Mouse (Mus musculus): ENCODE measurements around the gene Ankrd40.

Ankrd40 gene

GRCm38 (mm10) chr11:94351094-94351493, 23.3 kb downstream of the Ankrd40 start:
- no peak for DNase-seq (ENCODE audit: low read depth, low spot score)

GRCm38 (mm10) chr11:94355521-94356217, 27.9 kb downstream of the Ankrd40 start:
- DNase-seq (ENCODE audit: low read depth, low spot score) = no peak

GRCm38 (mm10) chr11:94359168-94359567, 31.4 kb downstream of the Ankrd40 start:
- no peak for DNase-seq (ENCODE audit: low read depth, low spot score)

- no peak for DNase-seq (ENCODE audit: low read depth, low spot score)
Observed at GRCm38 (mm10) chr11:94361166-94361870, 33.5 kb downstream of the Ankrd40 start.

DNA sequence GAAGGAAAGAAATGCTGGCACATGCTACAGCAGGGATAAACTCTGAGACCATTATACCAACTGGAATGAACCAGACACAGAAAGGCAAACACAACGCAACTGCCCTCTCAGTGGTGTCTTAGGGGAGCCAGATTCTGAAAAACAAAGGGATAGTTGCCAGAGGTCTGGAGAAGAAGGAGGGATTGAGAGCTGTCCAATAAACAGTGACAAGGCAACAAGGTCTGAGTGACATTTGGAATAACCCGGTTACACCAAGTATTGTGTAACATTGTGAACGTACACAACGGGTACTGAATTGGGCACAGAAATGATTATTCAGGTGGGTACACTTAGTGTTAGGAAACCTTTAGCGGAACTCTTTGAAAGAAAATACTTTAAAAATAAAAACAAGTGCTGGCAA, 34.3 kb downstream of the Ankrd40 start:
- DNase-seq (ENCODE audit: low read depth, low spot score) = no peak

DNA sequence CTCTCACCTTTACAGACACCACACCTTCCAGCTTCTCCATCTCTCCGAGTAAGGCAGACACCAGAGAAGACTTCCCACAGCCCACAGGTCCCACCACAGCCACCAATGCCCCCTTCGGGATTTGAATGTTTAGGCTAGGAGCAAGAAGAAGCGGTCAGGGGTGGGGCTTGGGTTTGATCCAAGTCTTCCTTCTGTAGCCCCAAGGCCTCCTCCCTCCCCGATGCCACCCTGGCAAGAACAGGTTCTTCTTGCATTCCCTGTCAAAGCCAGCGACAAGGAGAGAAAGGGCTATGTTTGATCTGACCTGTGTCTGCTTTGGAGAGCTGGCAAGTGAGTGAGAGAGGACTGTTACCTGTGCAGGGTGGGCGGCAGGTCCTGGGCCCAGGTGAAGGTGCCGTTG, 35.9 kb downstream of the Ankrd40 start:
- DNase-seq (ENCODE audit: low read depth, low spot score) = no peak

DNA sequence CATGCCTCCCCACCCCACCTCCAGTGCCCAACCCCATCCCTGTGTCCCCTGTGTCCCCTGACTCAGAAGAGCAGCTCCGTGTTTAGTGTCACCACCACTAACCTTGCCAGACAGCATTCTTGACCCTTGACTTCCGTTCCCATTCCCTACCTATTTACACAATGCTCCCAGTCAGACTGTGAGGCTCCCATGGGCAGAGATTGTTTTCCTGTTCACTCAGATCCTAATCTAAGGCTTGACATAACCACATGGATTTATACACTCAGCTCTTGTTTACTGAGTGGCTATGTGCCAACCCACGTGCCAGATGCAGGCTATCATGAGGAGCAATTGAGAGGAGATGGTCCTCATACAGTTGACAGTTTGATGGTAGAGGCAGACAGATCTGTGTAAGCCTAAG, 37.5 kb downstream of the Ankrd40 start:
- no peak for DNase-seq (ENCODE audit: low read depth, low spot score)

DNA sequence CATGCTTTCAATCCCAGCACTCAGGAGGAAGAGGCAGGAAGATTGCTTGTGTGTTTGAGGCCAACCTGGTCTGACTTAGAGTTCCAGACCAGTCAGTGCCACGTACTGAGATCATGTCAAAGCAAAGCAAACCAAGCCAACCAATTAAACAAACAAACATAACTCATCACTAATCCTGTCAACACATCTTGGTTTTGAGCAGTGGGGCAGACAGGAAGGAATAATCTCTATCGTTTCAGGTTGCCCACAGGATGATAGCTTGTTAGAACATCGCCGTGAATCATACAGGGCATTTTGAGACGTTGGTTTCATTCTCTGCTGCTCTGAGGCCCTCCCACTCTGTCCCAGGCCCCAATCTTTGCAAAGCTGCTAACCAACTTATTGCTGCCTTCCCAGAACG, 42.2 kb downstream of the Ankrd40 start:
- DNase-seq (ENCODE audit: low read depth, low spot score) = no peak

GRCm38 (mm10) chr11:94370809-94371208, 43.0 kb downstream of the Ankrd40 start:
- DNase-seq (ENCODE audit: low read depth, low spot score) = no peak

DNA sequence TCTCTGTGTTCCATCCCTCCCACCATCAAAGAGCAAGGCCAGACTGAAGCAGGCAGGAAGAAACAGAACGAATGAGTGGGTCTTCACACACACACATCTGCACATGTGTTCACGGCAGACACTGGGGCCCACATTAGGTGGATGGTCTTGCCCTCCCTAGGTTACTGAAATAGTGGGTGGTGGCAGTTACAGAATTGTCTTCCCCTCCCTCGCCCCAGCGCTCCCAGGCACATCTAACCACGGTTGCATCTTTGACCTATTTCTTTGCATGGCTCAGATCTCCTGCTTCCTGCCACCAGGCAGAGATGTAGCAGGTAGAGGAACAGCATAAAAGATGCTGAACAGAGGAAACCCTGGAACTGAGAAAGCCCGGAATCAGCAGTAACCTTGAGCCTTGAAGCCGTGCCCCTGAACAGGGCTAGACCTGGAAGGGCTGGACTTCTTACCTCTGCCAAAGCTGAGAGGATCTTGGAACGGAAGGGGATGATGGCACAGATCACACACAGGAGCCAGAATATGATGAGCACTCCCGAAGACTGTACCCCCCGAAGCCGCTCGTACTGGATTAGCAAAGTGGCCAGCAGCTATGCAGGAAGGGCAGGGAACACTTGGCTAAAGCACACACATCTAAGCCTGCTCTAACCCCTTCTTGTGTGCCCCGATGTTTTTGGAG, 46.6 kb downstream of the Ankrd40 start:
- DNase-seq (ENCODE audit: low read depth, low spot score) = no peak

GRCm38 (mm10) chr11:94379061-94379460, 51.3 kb downstream of the Ankrd40 start:
- no peak for DNase-seq (ENCODE audit: low read depth, low spot score)

- no peak for DNase-seq (ENCODE audit: low read depth, low spot score)
Observed at GRCm38 (mm10) chr11:94379736-94380135, 51.9 kb downstream of the Ankrd40 start.

DNA sequence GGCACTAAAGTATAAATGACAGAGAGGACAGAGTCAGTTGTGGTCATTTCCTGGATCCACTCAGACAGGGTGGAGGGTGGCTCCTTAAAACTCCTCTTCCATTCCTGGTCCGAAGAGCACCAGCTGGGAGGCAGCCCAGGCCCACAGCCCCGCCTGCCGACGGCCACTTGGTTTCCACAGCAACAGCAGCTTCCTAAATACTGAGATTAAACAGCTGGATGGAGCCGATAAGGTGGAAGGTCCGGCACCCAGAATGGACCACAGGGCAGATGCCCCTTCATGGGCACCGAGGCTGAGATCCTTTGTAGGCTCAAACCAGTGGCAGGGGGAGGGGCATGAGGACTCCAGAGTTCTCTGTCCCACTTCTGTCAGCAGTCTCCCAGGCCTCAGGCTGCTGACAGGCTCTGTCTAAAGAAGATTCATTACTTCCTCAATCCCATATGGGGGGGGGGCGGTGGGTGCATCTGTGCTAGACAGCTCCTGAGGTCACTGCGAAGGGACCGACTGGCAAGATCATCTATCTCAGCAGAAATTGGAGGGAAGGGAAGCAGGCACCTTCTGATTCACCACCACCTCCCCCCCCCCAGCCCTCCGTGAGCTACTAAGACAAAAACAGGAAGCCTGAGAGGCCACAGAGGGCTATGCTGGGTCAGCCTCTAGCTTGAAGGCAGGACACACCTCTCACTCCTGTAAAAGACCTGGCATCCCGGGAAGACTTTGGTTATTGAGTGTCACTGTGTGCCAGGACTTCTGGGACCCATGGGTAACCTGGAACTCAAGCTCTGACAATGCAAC, 58.4 kb downstream of the Ankrd40 start:
- DNase-seq (ENCODE audit: low read depth, low spot score) = no peak

GRCm38 (mm10) chr11:94387756-94388155, 60.0 kb downstream of the Ankrd40 start:
- no peak for DNase-seq (ENCODE audit: low read depth, low spot score)

- DNase-seq (ENCODE audit: low read depth, low spot score) = no peak
Observed at GRCm38 (mm10) chr11:94389021-94389420, 61.2 kb downstream of the Ankrd40 start.

GRCm38 (mm10) chr11:94389724-94390396, 62.1 kb downstream of the Ankrd40 start:
- DNase-seq (ENCODE audit: low read depth, low spot score) = no peak

DNA sequence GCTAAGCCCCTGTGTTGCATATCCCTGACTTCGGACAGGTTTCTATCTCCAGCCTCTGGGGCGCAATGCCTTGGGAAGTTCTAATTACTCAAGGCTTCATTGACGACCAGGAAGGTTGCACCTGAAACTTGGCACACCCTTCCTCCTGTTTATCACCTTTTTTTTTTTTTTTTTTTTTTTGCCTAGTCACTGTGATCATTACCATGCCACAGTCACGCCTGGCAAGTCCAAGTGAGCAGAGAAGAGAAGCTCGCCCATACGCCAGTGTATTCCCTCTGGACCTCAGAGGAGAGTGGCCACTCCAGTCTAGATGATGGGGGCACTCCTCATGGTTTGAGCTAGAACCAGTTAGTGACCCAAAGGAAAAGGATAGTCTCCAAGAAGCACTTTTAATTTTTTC, 63.0 kb downstream of the Ankrd40 start:
- no peak for DNase-seq (ENCODE audit: low read depth, low spot score)
